Mouse (Mus musculus): ENCODE data around the gene Tap1. TPM values are rescaled to one million over a fixed set of nuclear protein-coding genes. Genes with fewer than 3 reads are reported as not detected.

The Tap1 gene
- polyA plus RNA-seq, 1 experiment = 0.62 TPM

- Histone ChIP-seq H3K36me3 (ENCODE audit: control insufficient read depth, insufficient read depth) (no peaks in the 10 kb centered on the region), H3ac (ENCODE audit: control insufficient read depth, insufficient read length) (no peak overlapping the region), H3K4me2 (ENCODE audit: low read depth) (no peak overlapping the region), H3K79me2 (ENCODE audit: control insufficient read depth, insufficient read depth) (no peaks in the 10 kb centered on the region), H3K4me3 (no peak overlapping the region), H3K27me3 (ENCODE audit: control insufficient read depth, insufficient read depth, insufficient read length) (peaks cover 40% of the 10 kb centered on the region)
- TF ChIP-seq POLR2A (IDR thresholded peaks at IDR 0.05; ENCODE audit: insufficient read length, low read depth) = no peak
- no peak for TF ChIP-seq E2F4 (IDR thresholded peaks at IDR 0.05; ENCODE audit: insufficient read depth)
- no peak for TF ChIP-seq SRF (IDR thresholded peaks at IDR 0.05; ENCODE audit: control insufficient read depth, insufficient read length, low read depth)
- TF ChIP-seq MYOD1 (IDR thresholded peaks at IDR 0.05; ENCODE audit: control insufficient read depth in 1 of 3, insufficient read length in 2 of 3, low read depth in 2 of 3) = no peak
- no peak for TF ChIP-seq TCF12 (IDR thresholded peaks at IDR 0.05; ENCODE audit: insufficient read depth, poor library complexity, severe bottlenecking)
- no peak for TF ChIP-seq REST (IDR thresholded peaks at IDR 0.05; ENCODE audit: insufficient read depth, insufficient read length)
- TF ChIP-seq CEBPB (IDR thresholded peaks at IDR 0.05; ENCODE audit: insufficient read depth, poor library complexity, severe bottlenecking) = no peak
- no peak for TF ChIP-seq MAX (IDR thresholded peaks at IDR 0.05; ENCODE audit: low read depth)
- no peak for TF ChIP-seq MYOG (IDR thresholded peaks at IDR 0.05; ENCODE audit: control insufficient read depth in 1 of 3, insufficient read depth in 1 of 3, insufficient read length in 2 of 3, low read depth in 2 of 3)
- no peak for TF ChIP-seq POLR2AphosphoS2 (IDR thresholded peaks at IDR 0.05; ENCODE audit: insufficient read length, low read depth)
- TF ChIP-seq USF1 (IDR thresholded peaks at IDR 0.05; ENCODE audit: low read depth) = no peak
- TF ChIP-seq TCF3 (IDR thresholded peaks at IDR 0.05; ENCODE audit: insufficient read length, low read depth) = no peak
Measured at GRCm38 (mm10) chr17:34183564-34184219, 3.7 kb upstream of the Tap1 start.

- Histone ChIP-seq H3K27me3 (ENCODE audit: control insufficient read depth, insufficient read depth, insufficient read length) (peaks cover 58% of the 10 kb centered on the region), H3ac (ENCODE audit: control insufficient read depth, insufficient read length) (no peak overlapping the region), H3K4me2 (ENCODE audit: low read depth) (no peak overlapping the region), H3K36me3 (ENCODE audit: control insufficient read depth, insufficient read depth) (no peaks in the 10 kb centered on the region), H3K4me3 (no peak overlapping the region), H3K79me2 (ENCODE audit: control insufficient read depth, insufficient read depth) (no peaks in the 10 kb centered on the region)
- no peak for TF ChIP-seq USF1 (IDR thresholded peaks at IDR 0.05; ENCODE audit: low read depth)
- no peak for TF ChIP-seq SRF (IDR thresholded peaks at IDR 0.05; ENCODE audit: control insufficient read depth, insufficient read length, low read depth)
- no peak for TF ChIP-seq REST (IDR thresholded peaks at IDR 0.05; ENCODE audit: insufficient read depth, insufficient read length)
- TF ChIP-seq MYOG (IDR thresholded peaks at IDR 0.05; ENCODE audit: control insufficient read depth in 1 of 3, insufficient read depth in 1 of 3, insufficient read length in 2 of 3, low read depth in 2 of 3) = no peak
- no peak for TF ChIP-seq MAX (IDR thresholded peaks at IDR 0.05; ENCODE audit: low read depth)
- TF ChIP-seq POLR2AphosphoS2 (IDR thresholded peaks at IDR 0.05; ENCODE audit: insufficient read length, low read depth) = no peak
- TF ChIP-seq E2F4 (IDR thresholded peaks at IDR 0.05; ENCODE audit: insufficient read depth) = no peak
- no peak for TF ChIP-seq CEBPB (IDR thresholded peaks at IDR 0.05; ENCODE audit: insufficient read depth, poor library complexity, severe bottlenecking)
- TF ChIP-seq MYOD1 (IDR thresholded peaks at IDR 0.05; ENCODE audit: control insufficient read depth in 1 of 3, insufficient read length in 2 of 3, low read depth in 2 of 3) = no peak
- no peak for TF ChIP-seq TCF12 (IDR thresholded peaks at IDR 0.05; ENCODE audit: insufficient read depth, poor library complexity, severe bottlenecking)
Measured at GRCm38 (mm10) chr17:34185526-34185925, 1.8 kb upstream of the Tap1 start.

GRCm38 (mm10) chr17:34186885-34187260 lies 480 bp upstream of the Tap1 start:
- TF ChIP-seq REST (IDR thresholded peaks at IDR 0.05; ENCODE audit: insufficient read depth, insufficient read length) (no peak), MYOD1 (IDR thresholded peaks at IDR 0.05; ENCODE audit: control insufficient read depth in 1 of 3, insufficient read length in 2 of 3, low read depth in 2 of 3) (no peak), CEBPB (IDR thresholded peaks at IDR 0.05; ENCODE audit: insufficient read depth, poor library complexity, severe bottlenecking) (no peak), POLR2A (IDR thresholded peaks at IDR 0.05; ENCODE audit: insufficient read length, low read depth) (no peak), SRF (IDR thresholded peaks at IDR 0.05; ENCODE audit: control insufficient read depth, insufficient read length, low read depth) (no peak), MYOG (IDR thresholded peaks at IDR 0.05; ENCODE audit: control insufficient read depth in 1 of 3, insufficient read depth in 1 of 3, insufficient read length in 2 of 3, low read depth in 2 of 3) (no peak), E2F4 (IDR thresholded peaks at IDR 0.05; ENCODE audit: insufficient read depth) (no peak), TCF3 (IDR thresholded peaks at IDR 0.05; ENCODE audit: insufficient read length, low read depth) (no peak), USF1 (IDR thresholded peaks at IDR 0.05; ENCODE audit: low read depth) (no peak), MAX (IDR thresholded peaks at IDR 0.05; ENCODE audit: low read depth) (no peak), POLR2AphosphoS2 (IDR thresholded peaks at IDR 0.05; ENCODE audit: insufficient read length, low read depth) (no peak), TCF12 (IDR thresholded peaks at IDR 0.05; ENCODE audit: insufficient read depth, poor library complexity, severe bottlenecking) (no peak)
- H3ac ChIP-seq (ENCODE audit: control insufficient read depth, insufficient read length) = peak overlapping the region; percentile 1
- no peaks in the 10 kb centered on the region for H3K79me2 ChIP-seq (ENCODE audit: control insufficient read depth, insufficient read depth)
- H3K36me3 ChIP-seq (ENCODE audit: control insufficient read depth, insufficient read depth) = no peaks in the 10 kb centered on the region
- H3K4me3 ChIP-seq = peak overlapping the region; percentile 35
- peaks cover 62% of the 10 kb centered on the region for H3K27me3 ChIP-seq (ENCODE audit: control insufficient read depth, insufficient read depth, insufficient read length)
- H3K4me2 ChIP-seq (ENCODE audit: low read depth) = peak overlapping the region; percentile 76

- Histone ChIP-seq H3ac (ENCODE audit: control insufficient read depth, insufficient read length) (peak overlapping the region; percentile 1), H3K4me3 (peak overlapping the region; percentile 35), H3K4me2 (ENCODE audit: low read depth) (peak overlapping the region; percentile 76), H3K79me2 (ENCODE audit: control insufficient read depth, insufficient read depth) (no peaks in the 10 kb centered on the region), H3K36me3 (ENCODE audit: control insufficient read depth, insufficient read depth) (no peaks in the 10 kb centered on the region), H3K27me3 (ENCODE audit: control insufficient read depth, insufficient read depth, insufficient read length) (peaks cover 73% of the 10 kb centered on the region)
- TF ChIP-seq E2F4 (IDR thresholded peaks at IDR 0.05; ENCODE audit: insufficient read depth) (no peak), MAX (IDR thresholded peaks at IDR 0.05; ENCODE audit: low read depth) (no peak), CEBPB (IDR thresholded peaks at IDR 0.05; ENCODE audit: insufficient read depth, poor library complexity, severe bottlenecking) (no peak), USF1 (IDR thresholded peaks at IDR 0.05; ENCODE audit: low read depth) (no peak), TCF12 (IDR thresholded peaks at IDR 0.05; ENCODE audit: insufficient read depth, poor library complexity, severe bottlenecking) (no peak), TCF3 (IDR thresholded peaks at IDR 0.05; ENCODE audit: insufficient read length, low read depth) (no peak), SRF (IDR thresholded peaks at IDR 0.05; ENCODE audit: control insufficient read depth, insufficient read length, low read depth) (no peak), POLR2A (IDR thresholded peaks at IDR 0.05; ENCODE audit: insufficient read length, low read depth) (no peak), MYOD1 (IDR thresholded peaks at IDR 0.05; ENCODE audit: control insufficient read depth in 1 of 3, insufficient read length in 2 of 3, low read depth in 2 of 3) (no peak), MYOG (IDR thresholded peaks at IDR 0.05; ENCODE audit: control insufficient read depth in 1 of 3, insufficient read depth in 1 of 3, insufficient read length in 2 of 3, low read depth in 2 of 3) (no peak), POLR2AphosphoS2 (IDR thresholded peaks at IDR 0.05; ENCODE audit: insufficient read length, low read depth) (no peak), REST (IDR thresholded peaks at IDR 0.05; ENCODE audit: insufficient read depth, insufficient read length) (no peak)
Measured at GRCm38 (mm10) chr17:34188010-34188409, 657 bp downstream of the Tap1 start.
